Mouse (Mus musculus): Measurements from ENCODE around the gene Gm11639. TPM values are rescaled to one million over a fixed set of nuclear protein-coding genes. Genes with fewer than 3 reads are reported as not detected.
"Not testable (repeated sequence)": the region's sequence is repeated elsewhere in the genome, so short reads cannot be mapped to it uniquely, and the experiment has no call there.

The Gm11639 gene
- total and polyA plus RNA-seq, 3 experiments: 0.21 to 0.67 (median 0.32) TPM

DNA sequence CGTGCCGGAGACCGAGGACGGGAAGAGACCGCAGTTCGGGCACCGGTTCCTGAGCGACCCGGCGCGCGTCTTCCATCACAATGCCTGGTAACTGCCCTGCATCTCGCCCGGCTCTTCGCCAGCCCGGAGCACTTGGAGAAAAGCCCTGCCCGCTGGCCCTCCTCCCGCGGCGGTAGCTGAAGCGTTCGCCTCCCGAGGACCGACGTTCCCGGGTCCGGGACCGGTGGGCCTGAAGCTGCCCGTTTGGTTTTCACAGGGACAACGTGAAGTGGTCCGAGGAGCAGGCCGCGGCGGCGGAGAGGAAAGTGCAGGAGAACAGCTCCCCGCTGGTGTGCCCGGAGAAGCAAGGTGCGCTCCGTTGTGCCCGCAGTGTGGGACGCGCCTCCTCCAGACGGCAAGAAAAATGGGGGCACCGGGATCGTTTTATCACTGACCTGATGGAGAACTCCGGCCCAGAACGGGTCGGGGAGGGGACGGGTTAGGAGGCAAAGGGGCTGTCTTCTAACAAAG is 441.1 kb downstream of the Gm11639 start (continued):
- no peak; the same call in 1 of the 2 replicates for TF ChIP-seq MAX (IDR thresholded peaks at IDR 0.05; ENCODE audit: low read length)
- no peak for TF ChIP-seq KAT2A (IDR thresholded peaks at IDR 0.05; ENCODE audit: insufficient replicate concordance, low read length)

DNA sequence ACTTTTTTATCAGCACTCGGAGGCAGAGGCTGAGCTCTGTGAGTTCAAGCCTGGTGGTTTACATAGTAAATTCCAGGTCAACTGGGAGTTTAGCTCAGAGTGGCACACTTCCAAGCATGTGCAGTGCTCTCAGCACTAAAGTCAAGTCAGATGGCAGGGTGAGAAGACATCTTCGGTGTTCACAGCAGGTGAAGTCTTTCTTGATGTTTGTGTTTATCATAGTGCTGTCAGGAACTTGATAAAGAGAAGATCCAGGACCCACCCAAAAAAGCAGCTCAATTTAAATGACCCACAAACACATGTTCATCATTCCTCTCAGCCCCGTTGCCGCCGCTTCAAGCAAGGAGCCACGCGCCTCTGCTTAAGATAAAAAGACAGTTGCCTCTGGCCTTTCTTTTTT is 450.2 kb downstream of the Gm11639 start:
- Histone ChIP-seq H3K27ac (ENCODE audit: insufficient read depth, low read depth) (no peak overlapping the region), H3K36me3 (replicated peaks in 1 of 2; ENCODE audit: control insufficient read depth in 1 of 2, insufficient read depth in 1 of 2, low read length in 1 of 2) (peaks cover 88 to 97% of the 10 kb centered on the region in 2 experiments), H3K27me3 (replicated peaks) (no peaks in the 10 kb centered on the region), H3K4me3 (replicated peaks in 1 of 3; ENCODE audit: low read depth in 2 of 3, low read length in 2 of 3, poor library complexity in 1 of 3) (no peak overlapping the region), H3K9ac (ENCODE audit: insufficient read depth, low read depth) (no peak overlapping the region), H3K9me3 (replicated peaks; ENCODE audit: low read length) (no peaks in the 10 kb centered on the region), H3K4me2 (ENCODE audit: insufficient read depth, low read depth, poor library complexity, severe bottlenecking) (no peak overlapping the region), H3K4me1 (ENCODE audit: control insufficient read depth in 1 of 2, insufficient read depth in 2 of 2) (peaks cover 0 to 8% of the 10 kb centered on the region in 2 experiments; a peak in 1 of 4 replicates), H3K79me2 (replicated peaks; ENCODE audit: control insufficient read depth, extremely low read depth, insufficient read depth, poor library complexity, severe bottlenecking) (no peaks in the 10 kb centered on the region)
- in situ Hi-C loops (cut with MboI; ENCODE audit: low pct_ligation_motif_present, low pct_unique_long_range_greater_than_20kb, low sequenced_read_pairs) (no loop called here), dilution Hi-C loops (cut with MboI; ENCODE audit: extremely low pct_ligation_motif_present, extremely low pct_unique_long_range_greater_than_20kb, low sequenced_read_pairs) (no loop called here)
- no peak for TF ChIP-seq POLR2A (IDR thresholded peaks at IDR 0.05; ENCODE audit: low read depth, low read length)
- TF ChIP-seq POLR2AphosphoS2 (IDR thresholded peaks at IDR 0.05; ENCODE audit: low read depth, low read length): no peak
- TF ChIP-seq NRF1 (IDR thresholded peaks at IDR 0.05; ENCODE audit: low read depth, low read length): no peak
- TF ChIP-seq TCF12 (IDR thresholded peaks at IDR 0.05; ENCODE audit: low read depth, low read length): no peak
- TF ChIP-seq MYC (IDR thresholded peaks at IDR 0.05; ENCODE audit: low read depth, low read length): no peak
- TF ChIP-seq IRF4 (IDR thresholded peaks at IDR 0.05; ENCODE audit: low read depth, low read length): no peak
- no peak for TF ChIP-seq JUN (IDR thresholded peaks at IDR 0.05; ENCODE audit: insufficient read depth, low read depth, low read length)
- TF ChIP-seq ZNF384 (IDR thresholded peaks at IDR 0.05; ENCODE audit: low read depth, low read length): no peak
- no peak for TF ChIP-seq CHD2 (IDR thresholded peaks at IDR 0.05; ENCODE audit: low read length)
- no peak for TF ChIP-seq USF1 (IDR thresholded peaks at IDR 0.05; ENCODE audit: low read depth, low read length)
- no peak for TF ChIP-seq KAT2A (IDR thresholded peaks at IDR 0.05; ENCODE audit: insufficient replicate concordance, low read length)
- no peak for TF ChIP-seq MAFK (IDR thresholded peaks at IDR 0.05; ENCODE audit: insufficient replicate concordance, low read length)
- TF ChIP-seq MXI1 (IDR thresholded peaks at IDR 0.05; ENCODE audit: low read depth, low read length): no peak
- no peak for DNase-seq (ENCODE audit: extremely low read depth)

DNA sequence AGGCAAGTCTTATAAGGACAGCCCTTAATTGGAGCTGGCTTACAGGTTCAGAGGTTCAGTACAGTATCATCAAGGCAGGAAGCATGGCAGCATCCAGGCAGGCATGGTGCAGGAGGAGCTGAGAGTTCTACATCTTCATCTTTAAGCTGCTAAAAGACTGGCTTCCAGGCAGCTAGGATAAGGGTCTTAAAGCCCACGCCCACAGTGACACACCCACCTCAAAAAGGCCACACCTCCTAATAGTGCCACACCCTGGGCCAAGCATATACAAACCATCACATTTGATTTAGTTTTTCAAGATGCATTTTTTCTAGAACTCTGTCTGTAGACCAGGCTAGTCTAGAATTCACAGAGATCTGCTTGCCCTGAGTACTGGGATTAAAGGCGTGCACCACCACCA is 451.7 kb downstream of the Gm11639 start:
- H3K79me2 ChIP-seq (replicated peaks; ENCODE audit: control insufficient read depth, extremely low read depth, insufficient read depth, poor library complexity, severe bottlenecking); in situ Hi-C loops (cut with MboI; ENCODE audit: low pct_ligation_motif_present, low pct_unique_long_range_greater_than_20kb, low sequenced_read_pairs): not testable (repeated sequence)

More for the DNA sequence above, 451.7 kb downstream of the Gm11639 start:
- H3K9ac ChIP-seq (ENCODE audit: insufficient read depth, low read depth); H3K9me3 ChIP-seq (replicated peaks; ENCODE audit: low read length); H3K27ac ChIP-seq (ENCODE audit: insufficient read depth, low read depth); H3K4me1 ChIP-seq (ENCODE audit: control insufficient read depth in 1 of 2, insufficient read depth in 2 of 2); DNase-seq (ENCODE audit: extremely low read depth); H3K4me2 ChIP-seq (ENCODE audit: insufficient read depth, low read depth, poor library complexity, severe bottlenecking); H3K4me3 ChIP-seq (replicated peaks in 1 of 3; ENCODE audit: low read depth in 2 of 3, low read length in 2 of 3, poor library complexity in 1 of 3); H3K27me3 ChIP-seq (replicated peaks); dilution Hi-C loops (cut with MboI; ENCODE audit: extremely low pct_ligation_motif_present, extremely low pct_unique_long_range_greater_than_20kb, low sequenced_read_pairs): not testable (repeated sequence)
- peaks cover 82 to 97% of the 10 kb centered on the region in 2 experiments for H3K36me3 ChIP-seq (replicated peaks in 1 of 2; ENCODE audit: control insufficient read depth in 1 of 2, insufficient read depth in 1 of 2, low read length in 1 of 2)

All from CH12.LX (cell line).